Mouse (Mus musculus): ENCODE results near the gene Slc15a1. TPM values are rescaled to one million over a fixed set of nuclear protein-coding genes. Genes with fewer than 3 reads are reported as not detected.

Gene Slc15a1
- total RNA-seq, 2 experiments from 2014 or later = 0.10 to 0.32 TPM

GRCm38 (mm10) chr14:121456416-121457285, 48.4 kb downstream of the Slc15a1 start:
- no peak for DNase-seq (ENCODE audit: extremely low spot score in 1 of 2, low spot score in 2 of 2)
- intact Hi-C loops (cut with DNase I) = loop anchor here (5.0 kb wide), 1 partner anchor 624 kb away; no protein-coding TSS in a partner anchor

- intact Hi-C loops (cut with DNase I) = loop anchor here (5.0 kb wide), 1 partner anchor 624 kb away; no protein-coding TSS in a partner anchor
- DNase-seq (ENCODE audit: extremely low spot score in 1 of 2, low spot score in 2 of 2) = no peak
These were observed 49.1 kb downstream of the Slc15a1 start for GRCm38 (mm10) chr14:121455976-121456375.

GRCm38 (mm10) chr14:121455527-121455926, 49.5 kb downstream of the Slc15a1 start:
- DNase-seq (ENCODE audit: extremely low spot score in 1 of 2, low spot score in 2 of 2) = peak; percentile 40 to 47
- intact Hi-C loops (cut with DNase I) = loop anchor here (5.0 kb wide), 1 partner anchor 623 kb away; no protein-coding TSS in a partner anchor

- DNase-seq (ENCODE audit: extremely low spot score in 1 of 2, low spot score in 2 of 2) = no peak
- intact Hi-C loops (cut with DNase I) = no loop called here
These were observed 51.9 kb downstream of the Slc15a1 start for GRCm38 (mm10) chr14:121453130-121453529.

- no peak for DNase-seq (ENCODE audit: extremely low spot score in 1 of 2, low spot score in 2 of 2)
- intact Hi-C loops (cut with DNase I) = no loop called here
These were observed 52.8 kb downstream of the Slc15a1 start for GRCm38 (mm10) chr14:121452227-121452626.

GRCm38 (mm10) chr14:121451424-121452029, 53.5 kb downstream of the Slc15a1 start:
- intact Hi-C loops (cut with DNase I) = loop anchor here (2.0 kb wide), 1 partner anchor 173 kb away; no protein-coding TSS in a partner anchor
- DNase-seq (ENCODE audit: extremely low spot score in 1 of 2, low spot score in 2 of 2) = no peak

GRCm38 (mm10) chr14:121450504-121451423, 54.3 kb downstream of the Slc15a1 start:
- intact Hi-C loops (cut with DNase I) = loop anchor here (2.0 kb wide), 1 partner anchor 172 kb away; no protein-coding TSS in a partner anchor

GRCm38 (mm10) chr14:121446951-121447350, 58.1 kb downstream of the Slc15a1 start:
- intact Hi-C loops (cut with DNase I) = no loop called here
- no peak for DNase-seq (ENCODE audit: extremely low spot score in 1 of 2, low spot score in 2 of 2)

More at GRCm38 (mm10) chr14:121450504-121451423, 54.3 kb downstream of the Slc15a1 start:
- DNase-seq (ENCODE audit: extremely low spot score in 1 of 2, low spot score in 2 of 2) = peak; percentile 30 to 75

- peak in 1 of 2 experiments; percentile 70 for DNase-seq (ENCODE audit: extremely low spot score in 1 of 2, low spot score in 2 of 2)
- intact Hi-C loops (cut with DNase I) = no loop called here
These were observed 59.9 kb downstream of the Slc15a1 start for GRCm38 (mm10) chr14:121445194-121445593.

- intact Hi-C loops (cut with DNase I) = loop anchor here (5.0 kb wide), 1 partner anchor 59 kb away; the partner anchor contains the start of gene Stk24
- no peak for DNase-seq (ENCODE audit: extremely low spot score in 1 of 2, low spot score in 2 of 2)
These were observed 64.2 kb downstream of the Slc15a1 start for GRCm38 (mm10) chr14:121440807-121441206.

GRCm38 (mm10) chr14:121437026-121437425, 68.0 kb downstream of the Slc15a1 start:
- intact Hi-C loops (cut with DNase I) = no loop called here
- DNase-seq (ENCODE audit: extremely low spot score in 1 of 2, low spot score in 2 of 2) = peak in 1 of 2 experiments; percentile 78

- intact Hi-C loops (cut with DNase I) = no loop called here
- DNase-seq (ENCODE audit: extremely low spot score in 1 of 2, low spot score in 2 of 2) = no peak
These were observed 68.6 kb downstream of the Slc15a1 start for GRCm38 (mm10) chr14:121436455-121436854.

GRCm38 (mm10) chr14:121435794-121436193, 69.3 kb downstream of the Slc15a1 start:
- intact Hi-C loops (cut with DNase I) = no loop called here
- no peak for DNase-seq (ENCODE audit: extremely low spot score in 1 of 2, low spot score in 2 of 2)

- intact Hi-C loops (cut with DNase I) = no loop called here
- no peak for DNase-seq (ENCODE audit: extremely low spot score in 1 of 2, low spot score in 2 of 2)
These were observed 73.8 kb downstream of the Slc15a1 start for GRCm38 (mm10) chr14:121431261-121431660.

- intact Hi-C loops (cut with DNase I) = no loop called here
- no peak for DNase-seq (ENCODE audit: extremely low spot score in 1 of 2, low spot score in 2 of 2)
These were observed 75.1 kb downstream of the Slc15a1 start for GRCm38 (mm10) chr14:121429854-121430535.

GRCm38 (mm10) chr14:121428148-121428547, 76.9 kb downstream of the Slc15a1 start:
- no peak for DNase-seq (ENCODE audit: extremely low spot score in 1 of 2, low spot score in 2 of 2)
- intact Hi-C loops (cut with DNase I) = no loop called here

GRCm38 (mm10) chr14:121426743-121427142, 78.3 kb downstream of the Slc15a1 start:
- intact Hi-C loops (cut with DNase I) = no loop called here
- no peak for DNase-seq (ENCODE audit: extremely low spot score in 1 of 2, low spot score in 2 of 2)

Measured in left cerebral cortex, postnatal 10 days (tissue).